Mouse (Mus musculus) G1E-ER4 (cell line): ENCODE results near the gene Myt1. TPM values are rescaled to one million over a fixed set of nuclear protein-coding genes. Genes with fewer than 3 reads are reported as not detected.

ENCODE experiments used
- GATA1 ChIP-seq: IDR thresholded peaks from one replicate; pipeline ENCODE4 v1.8.0; 2012; ENCODE audit warnings: low read length, inconsistent platforms
- polyA plus RNA-seq: library from polyadenylated mRNA; stranded (reverse); fragments of >175 nt; gene quantifications from 2 replicates; pipeline ENCODE4 v1.2.3, GENCODE M21; 2012

The Myt1 gene
- polyA plus RNA-seq: not detected in 2 replicates

- TF ChIP-seq GATA1: no peak
These were observed at the start of gene Myt1 for GRCm38 (mm10) chr2:181763006-181763830. Myt1 (plus strand) TSS chr2:181763332.

GRCm38 (mm10) chr2:181713749-181714148 lies 49.4 kb upstream of the Myt1 start:
- TF ChIP-seq GATA1: no peak

- no peak for TF ChIP-seq GATA1
These were observed 48.2 kb upstream of the Myt1 start, which contains the start of gene Oprl1 for GRCm38 (mm10) chr2:181714903-181715326. Oprl1 (plus strand) TSS chr2:181715016.

GRCm38 (mm10) chr2:181715382-181715781 lies 47.8 kb upstream of the Myt1 start:
- TF ChIP-seq GATA1: no peak

GRCm38 (mm10) chr2:181716991-181717390 lies 46.1 kb upstream of the Myt1 start:
- TF ChIP-seq GATA1: no peak

DNA sequence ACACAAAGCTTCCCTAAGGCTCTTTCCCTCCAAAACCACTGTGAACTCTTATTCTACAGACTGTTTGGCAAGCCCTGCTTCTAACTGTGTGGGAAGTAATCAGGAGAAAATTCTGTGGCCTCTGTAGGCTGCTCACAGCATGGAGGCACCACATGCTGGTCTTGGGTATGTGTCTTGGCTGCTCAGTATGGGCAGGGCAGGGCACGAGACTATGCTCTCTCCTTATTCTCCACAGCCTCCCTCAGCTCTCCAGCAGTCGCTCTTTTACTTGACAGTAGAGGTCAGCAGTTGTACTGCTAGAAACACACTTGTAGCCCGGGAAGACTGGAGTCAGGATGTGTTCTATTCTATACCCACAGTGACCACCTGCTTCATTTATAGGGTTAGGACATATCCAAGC lies 43.1 kb upstream of the Myt1 start:
- TF ChIP-seq GATA1: no peak

- TF ChIP-seq GATA1: no peak
These were observed 41.9 kb upstream of the Myt1 start for GRCm38 (mm10) chr2:181721200-181721599.

DNA sequence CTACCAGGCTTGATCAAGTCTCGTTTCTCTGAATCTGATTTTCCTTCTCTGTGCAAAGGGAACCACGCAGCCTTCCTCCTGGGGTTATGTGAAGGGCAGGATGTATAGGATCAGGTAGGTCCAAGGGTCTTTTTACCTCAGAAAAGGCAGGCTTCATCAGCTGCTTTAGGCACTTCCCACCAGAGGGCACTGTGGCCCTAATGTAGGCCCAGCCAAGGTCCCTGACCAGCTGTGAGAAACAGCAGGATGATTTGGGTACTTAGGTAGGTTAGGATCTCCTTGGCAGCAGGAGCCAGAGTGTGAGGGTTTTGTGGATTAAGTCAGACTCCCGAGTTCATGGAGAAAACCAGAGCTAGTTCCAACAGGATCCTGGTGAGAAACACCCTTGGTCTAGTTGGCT lies 40.9 kb upstream of the Myt1 start:
- no peak for TF ChIP-seq GATA1

GRCm38 (mm10) chr2:181727659-181728262 lies 35.4 kb upstream of the Myt1 start:
- TF ChIP-seq GATA1: no peak

- TF ChIP-seq GATA1: no peak
These were observed 33.1 kb upstream of the Myt1 start for GRCm38 (mm10) chr2:181730051-181730450.

DNA sequence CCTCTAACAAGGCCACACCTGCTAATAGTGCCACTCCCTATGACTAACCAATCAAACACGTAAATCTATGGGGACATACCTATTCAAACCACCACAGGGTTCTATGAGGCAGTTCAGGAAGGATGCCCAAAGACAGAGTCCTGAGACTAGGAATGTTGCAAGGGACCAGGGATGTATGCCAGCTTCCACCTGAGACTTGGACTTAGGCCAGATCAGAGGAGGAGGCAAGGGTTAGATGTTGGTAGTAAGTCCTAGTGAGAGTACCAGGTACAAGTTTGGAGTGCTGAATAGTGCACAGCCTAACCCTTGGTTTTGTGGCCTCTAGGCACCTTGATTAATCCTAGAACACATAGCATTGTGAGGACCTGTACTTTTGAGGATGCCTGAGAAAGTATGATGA lies 10.5 kb upstream of the Myt1 start:
- TF ChIP-seq GATA1: no peak

DNA sequence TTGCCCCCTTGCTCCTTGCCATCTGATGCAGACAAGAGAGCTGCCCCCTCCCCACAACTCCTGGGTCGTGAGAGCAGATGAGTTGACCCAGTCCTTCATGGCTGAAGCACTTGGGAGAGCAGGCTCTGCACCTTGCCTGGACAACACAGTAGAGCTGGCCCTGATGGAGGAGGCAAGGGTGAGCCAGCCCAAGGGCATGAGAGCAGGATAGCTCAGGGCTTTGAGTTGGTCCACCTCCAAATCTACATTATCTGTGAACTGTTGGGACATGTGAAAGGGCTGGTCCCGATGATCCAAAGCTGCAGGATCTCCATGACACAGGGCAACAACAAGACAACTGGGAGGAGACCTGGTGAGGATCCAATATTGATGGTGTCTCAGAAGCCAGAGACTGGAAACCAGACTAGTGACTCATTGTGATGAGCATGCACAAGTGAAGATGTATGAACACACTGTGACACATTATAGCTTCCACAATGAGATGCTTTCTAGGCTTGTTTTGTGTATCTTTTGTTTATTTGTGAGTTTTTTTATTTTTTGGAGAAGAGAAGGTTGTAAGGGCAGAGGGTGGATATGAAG lies 4.9 kb upstream of the Myt1 start:
- TF ChIP-seq GATA1: no peak

DNA sequence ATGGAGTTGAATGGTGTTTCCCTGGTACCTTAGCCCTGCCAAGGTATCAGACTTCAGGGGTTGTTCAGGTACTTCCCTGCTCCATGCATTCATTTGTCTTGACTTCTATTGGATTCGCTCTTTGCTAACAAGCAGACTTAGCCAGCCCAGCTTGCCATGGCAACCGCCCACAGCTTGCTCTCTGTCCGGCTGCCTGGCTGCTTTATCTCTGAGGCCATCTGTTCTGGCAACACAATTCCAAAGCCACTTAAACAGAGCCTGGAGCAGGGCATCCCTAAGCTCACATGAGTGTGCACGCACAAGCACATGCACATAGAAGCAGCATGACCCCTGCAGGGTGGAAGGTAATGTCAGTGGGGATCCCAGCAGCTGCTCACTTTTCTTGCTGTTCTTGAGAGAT lies 4.1 kb upstream of the Myt1 start:
- TF ChIP-seq GATA1: no peak

- TF ChIP-seq GATA1: no peak
These were observed 875 bp downstream of the Myt1 start for GRCm38 (mm10) chr2:181763886-181764527.

DNA sequence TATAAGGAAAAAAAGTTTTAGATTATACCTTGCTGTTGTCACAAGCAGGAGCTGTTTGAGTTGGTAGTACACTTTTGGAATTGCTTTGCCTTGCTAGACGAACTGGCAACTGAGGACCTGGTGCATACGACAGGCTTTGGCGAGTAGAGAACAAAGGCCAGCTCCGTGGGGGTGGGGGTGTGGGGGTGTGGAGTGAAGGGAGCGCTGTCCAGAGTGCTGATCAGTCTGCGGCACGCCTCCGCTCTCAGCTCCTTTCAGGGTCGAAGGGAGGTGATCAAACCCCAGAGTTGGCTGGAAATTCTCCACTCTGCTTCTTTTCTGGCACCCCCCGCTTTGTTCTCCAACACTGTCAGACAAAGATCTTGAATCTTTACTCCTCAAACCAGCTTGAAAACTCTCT lies 1.5 kb downstream of the Myt1 start:
- no peak for TF ChIP-seq GATA1

- TF ChIP-seq GATA1: no peak
These were observed 2.1 kb downstream of the Myt1 start for GRCm38 (mm10) chr2:181765251-181765650.
